ENCODE assay signal across 30 mouse cellular contexts in the genomic region with DNA sequence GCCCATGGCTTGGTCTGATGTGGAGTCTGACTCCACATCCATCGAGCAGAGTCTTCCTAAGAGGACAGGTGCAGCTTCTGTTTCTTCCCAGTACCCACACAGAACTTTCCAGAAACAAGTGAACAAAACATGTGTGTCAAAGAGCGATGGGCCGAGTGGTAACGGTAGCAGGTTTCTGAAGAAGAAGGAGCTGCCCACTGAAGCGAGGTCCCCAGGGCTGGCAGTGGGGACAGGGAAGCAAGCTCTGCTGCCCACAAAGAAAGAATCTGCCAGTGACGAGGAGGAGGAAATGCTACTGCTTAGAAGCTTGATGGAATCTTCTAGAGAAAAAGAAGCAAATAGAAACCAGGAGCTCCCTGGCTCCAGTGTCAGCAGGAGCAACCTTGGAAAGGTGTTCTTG. TPM values are rescaled to one million over a fixed set of nuclear protein-coding genes. Genes with fewer than 3 reads are reported as not detected.
DNase-seq lines count a peak whose midpoint lies in the region; ATAC-seq and TF ChIP-seq lines count a peak whose summit lies in the region.
"Had no signal": no experiment of that assay in that cellular context is flagged by ENCODE, and none has a peak within 500 bp of the region (broad histone marks: within the 10 kb centered on the region; RNA-seq: fewer than 3 reads in every experiment).

No protein-coding gene starts in this region.

- no peak overlapping the region for H3K9ac ChIP-seq in kidney, embryonic 15.5 days
- no peak overlapping the region for H3K9ac ChIP-seq in neural tube, embryonic 15.5 days (replicated peaks)
- no peak overlapping the region for H3K9ac ChIP-seq in hindbrain, embryonic 12.5 days
- H3K9ac ChIP-seq: embryonic facial prominence, embryonic 12.5 days; intestine, embryonic 15.5 days; limb, embryonic 12.5 days; liver, embryonic 14.5 days; lung, embryonic 14.5 days; midbrain, embryonic 12.5 days had no signal

- peaks cover 27% of the 10 kb centered on the region for H3K36me3 ChIP-seq in kidney, embryonic 15.5 days
- H3K36me3 ChIP-seq in neural tube, embryonic 15.5 days = peaks cover 14% of the 10 kb centered on the region
- peaks cover 45% of the 10 kb centered on the region for H3K36me3 ChIP-seq in G1E (replicated peaks)
- peaks cover 25% of the 10 kb centered on the region for H3K36me3 ChIP-seq in hindbrain, embryonic 12.5 days

- H3K9me3 ChIP-seq in kidney, embryonic 15.5 days (replicated peaks) = no peaks in the 10 kb centered on the region
- H3K9me3 ChIP-seq in neural tube, embryonic 15.5 days (replicated peaks) = no peaks in the 10 kb centered on the region
- no peaks in the 10 kb centered on the region for H3K9me3 ChIP-seq in G1E (replicated peaks)
- no peaks in the 10 kb centered on the region for H3K9me3 ChIP-seq in hindbrain, embryonic 12.5 days (replicated peaks)
- H3K9me3 ChIP-seq: embryonic facial prominence, embryonic 12.5 days; hindbrain, embryonic 10.5 days; intestine, embryonic 15.5 days; limb, embryonic 12.5 days; midbrain, embryonic 12.5 days had no signal

- DNase-seq in kidney, adult 11 months = no peak
- DNase-seq in neural tube, embryonic 10.5 days (ENCODE audit: extremely low spot score, low spot score) = no peak
- no peak for DNase-seq in G1E (ENCODE audit: low spot score)
- DNase-seq in adrenal gland, adult 18-20 months (ENCODE audit: low spot score in 2 of 2) = no peak
- DNase-seq: adrenal gland, postnatal 10 days; cerebellum, adult 9-11 months; embryo, embryonic 11 days; gastrocnemius, postnatal 14 days; heart, postnatal 14 days; kidney, adult 8-10 months; kidney, postnatal 10 days; layer of hippocampus, postnatal 36 days; lung, embryonic 14.5 days; lung, postnatal 14 days; right cerebral cortex, postnatal 14 days; thymus, postnatal 14 days had no signal

- no peak for TF ChIP-seq CTCF in G1E (IDR thresholded peaks at IDR 0.05; ENCODE audit: low read depth, low read length)

- 0 out of 2 replicates have a peak overlapping the region, but pooled peaks have one; percentile 7 for H3K4me2 ChIP-seq in kidney, embryonic 15.5 days
- H3K4me2 ChIP-seq in neural tube, embryonic 15.5 days = peak overlapping the region; percentile 15; the same call in 1 of the 2 replicates
- H3K4me2 ChIP-seq in hindbrain, embryonic 12.5 days (replicated peaks) = no peak overlapping the region

- H3K4me3 ChIP-seq in kidney, embryonic 15.5 days (replicated peaks) = no peak overlapping the region
- H3K4me3 ChIP-seq in neural tube, embryonic 15.5 days (replicated peaks) = no peak overlapping the region
- peak overlapping the region; percentile 55; the same call in 1 of the 2 replicates for H3K4me3 ChIP-seq in G1E (ENCODE audit: low read depth, low read length)
- H3K4me3 ChIP-seq in hindbrain, embryonic 12.5 days = no peak overlapping the region
- H3K4me3 ChIP-seq: embryonic facial prominence, embryonic 12.5 days; hindbrain, embryonic 10.5 days; intestine, embryonic 15.5 days; midbrain, embryonic 12.5 days had no signal

- 89% methylated on average over 6 of the region's 6 CpGs for WGBS in kidney, embryonic 15.5 days
- WGBS in neural tube, embryonic 15.5 days = 95% methylated on average over 6 of the region's 6 CpGs
- 96% methylated on average over 6 of the region's 6 CpGs for WGBS in hindbrain, embryonic 12.5 days

- peaks cover 19% of the 10 kb centered on the region for H3K4me1 ChIP-seq in kidney, embryonic 15.5 days
- H3K4me1 ChIP-seq in neural tube, embryonic 15.5 days = peaks cover 34% of the 10 kb centered on the region
- H3K4me1 ChIP-seq in G1E (ENCODE audit: insufficient read depth, low read depth, low read length) = peaks cover 43% of the 10 kb centered on the region
- peaks cover 8% of the 10 kb centered on the region; the same call in 1 of the 2 replicates for H3K4me1 ChIP-seq in hindbrain, embryonic 12.5 days
- H3K4me1 ChIP-seq: embryonic facial prominence, embryonic 12.5 days had no signal

- H3K27me3 ChIP-seq in kidney, embryonic 15.5 days = no peaks in the 10 kb centered on the region
- no peaks in the 10 kb centered on the region for H3K27me3 ChIP-seq in neural tube, embryonic 15.5 days (replicated peaks)
- H3K27me3 ChIP-seq in G1E (ENCODE audit: insufficient read depth, low read length) = 0 out of 2 replicates have a peak, but pooled peaks cover 3% of the 10 kb centered on the region
- no peaks in the 10 kb centered on the region for H3K27me3 ChIP-seq in hindbrain, embryonic 12.5 days
- H3K27me3 ChIP-seq: embryonic facial prominence, embryonic 12.5 days; intestine, embryonic 15.5 days; limb, embryonic 12.5 days; midbrain, embryonic 12.5 days had no signal

- no peak overlapping the region for H3K27ac ChIP-seq in kidney, embryonic 15.5 days
- H3K27ac ChIP-seq in neural tube, embryonic 15.5 days (replicated peaks) = no peak overlapping the region
- no peak overlapping the region for H3K27ac ChIP-seq in hindbrain, embryonic 12.5 days
- H3K27ac ChIP-seq: embryonic facial prominence, embryonic 12.5 days; hindbrain, embryonic 10.5 days; hindbrain, postnatal 0 days; intestine, embryonic 15.5 days; limb, embryonic 12.5 days; liver, embryonic 14.5 days; midbrain, embryonic 12.5 days had no signal

- ATAC-seq in kidney, embryonic 15.5 days (replicated peaks; ENCODE audit: low FRiP score) = no peak
- ATAC-seq in neural tube, embryonic 15.5 days (ENCODE audit: low FRiP score) = no peak
- ATAC-seq in G1E (ENCODE audit: extremely low read depth, insufficient number of reproducible peaks, low FRiP score, poor library complexity, severe bottlenecking) = no peak
- ATAC-seq in neutrophil, adult 5-6 weeks (ENCODE audit: extremely low read depth, insufficient number of reproducible peaks, low FRiP score, poor library complexity, severe bottlenecking) = peak; percentile 28; the same call in 1 of the 2 replicates
- ATAC-seq in hindbrain, embryonic 12.5 days (ENCODE audit: low FRiP score) = no peak
- ATAC-seq: activated CD4-positive, CD25-positive, alpha-beta regulatory T cell, adult 4 months; forebrain, embryonic 14.5 days; hindbrain, postnatal 0 days; intestine, embryonic 15.5 days had no signal

RNA-seq across cellular contexts. Expression of a gene that starts 1.4 kb away (rescaled TPM):
- 17.0 and 17.3 TPM in 2 replicates for polyA plus RNA-seq in kidney, embryonic 15.5 days (2015; fragmentation: Nextera tagmentation; extraction: Ambion mirVana)
- 16.3 and 17.0 TPM in 2 replicates for polyA plus RNA-seq in neural tube, embryonic 15.5 days (2015; fragmentation: Nextera tagmentation; extraction: Ambion mirVana)
- 10.8 and 17.2 TPM in 2 replicates for total RNA-seq in G1E (2014; fragmentation: Nextera tagmentation)
- 7.3 and 9.0 TPM in 2 replicates for total RNA-seq in G1E (2017)
- polyA plus RNA-seq in G1E (2012) = 3.9 and 5.0 TPM in 2 replicates
- 11.2 and 12.3 TPM in 2 replicates for total RNA-seq in neutrophil, adult 5-6 weeks (2017)
- polyA plus RNA-seq in hindbrain, embryonic 12.5 days (2016; fragmentation: Nextera tagmentation; extraction: Ambion mirVana) = 15.9 and 16.5 TPM in 2 replicates
- total RNA-seq in adrenal gland, adult 18-20 months (2021) = 10 to 100 TPM in 1 of 2 experiments, 1 to 10 TPM in 1; 6.6 to 10.5 TPM

RNA-seq across cellular contexts. Expression of a gene that starts 1.4 kb away (rescaled TPM):
- 1.5 and 1.9 TPM in 2 replicates for polyA plus RNA-seq in kidney, embryonic 15.5 days (2015; fragmentation: Nextera tagmentation; extraction: Ambion mirVana)
- polyA plus RNA-seq in neural tube, embryonic 15.5 days (2015; fragmentation: Nextera tagmentation; extraction: Ambion mirVana) = 0.99 and 1.3 TPM in 2 replicates
- total RNA-seq in G1E (2014; fragmentation: Nextera tagmentation) = 3.6 and 5.1 TPM in 2 replicates
- 0.58 and 0.87 TPM in 2 replicates for total RNA-seq in G1E (2017)
- polyA plus RNA-seq in G1E (2012) = 0.08 and 0.13 TPM in 2 replicates
- total RNA-seq in neutrophil, adult 5-6 weeks (2017) = 0.81 TPM in 1 of 2 replicates, not detected in the other
- 1.3 and 1.9 TPM in 2 replicates for polyA plus RNA-seq in hindbrain, embryonic 12.5 days (2016; fragmentation: Nextera tagmentation; extraction: Ambion mirVana)
- total RNA-seq in adrenal gland, adult 18-20 months (2021) = 1 to 10 TPM; 3.9 to 5.3 TPM
- polyA plus RNA-seq: small intestine, adult 2 months had no signal

RNA-seq across cellular contexts. Expression of a gene that starts 23.8 kb away (rescaled TPM):
- 58.4 and 64.1 TPM in 2 replicates for polyA plus RNA-seq in kidney, embryonic 15.5 days (2015; fragmentation: Nextera tagmentation; extraction: Ambion mirVana)
- 51.5 and 54.3 TPM in 2 replicates for polyA plus RNA-seq in neural tube, embryonic 15.5 days (2015; fragmentation: Nextera tagmentation; extraction: Ambion mirVana)
- total RNA-seq in G1E (2014; fragmentation: Nextera tagmentation) (95.7 and 110 TPM in 2 replicates), G1E (2017) (31.9 and 37.2 TPM in 2 replicates)
- 10.8 and 16.7 TPM in 2 replicates for polyA plus RNA-seq in G1E (2012)
- total RNA-seq in neutrophil, adult 5-6 weeks (2017) = 69.5 and 70.0 TPM in 2 replicates
- polyA plus RNA-seq in hindbrain, embryonic 12.5 days (2016; fragmentation: Nextera tagmentation; extraction: Ambion mirVana) = 74.3 and 74.5 TPM in 2 replicates
- 10 to 100 TPM; 48.5 to 54.1 TPM for total RNA-seq in adrenal gland, adult 18-20 months (2021)

RNA-seq across cellular contexts. Expression of a gene that starts 30.0 kb away (rescaled TPM):
- polyA plus RNA-seq in kidney, embryonic 15.5 days (2015; fragmentation: Nextera tagmentation; extraction: Ambion mirVana) = 71.5 and 77.2 TPM in 2 replicates
- polyA plus RNA-seq in neural tube, embryonic 15.5 days (2015; fragmentation: Nextera tagmentation; extraction: Ambion mirVana) = 41.2 and 52.0 TPM in 2 replicates
- total RNA-seq in G1E (2014; fragmentation: Nextera tagmentation) (142 and 187 TPM in 2 replicates), G1E (2017) (11.0 and 16.2 TPM in 2 replicates)
- polyA plus RNA-seq in G1E (2012) = 303 and 317 TPM in 2 replicates
- 21.0 and 22.2 TPM in 2 replicates for total RNA-seq in neutrophil, adult 5-6 weeks (2017)
- 66.5 and 75.3 TPM in 2 replicates for polyA plus RNA-seq in hindbrain, embryonic 12.5 days (2016; fragmentation: Nextera tagmentation; extraction: Ambion mirVana)
- total RNA-seq in adrenal gland, adult 18-20 months (2021) = 10 to 100 TPM; 61.8 to 62.5 TPM

RNA-seq across cellular contexts. Expression of a gene that starts 47.3 kb away (rescaled TPM):
- polyA plus RNA-seq in kidney, embryonic 15.5 days (2015; fragmentation: Nextera tagmentation; extraction: Ambion mirVana) = 18.9 and 21.5 TPM in 2 replicates
- 14.8 and 15.1 TPM in 2 replicates for polyA plus RNA-seq in neural tube, embryonic 15.5 days (2015; fragmentation: Nextera tagmentation; extraction: Ambion mirVana)
- total RNA-seq in G1E (2014; fragmentation: Nextera tagmentation) = 22.4 and 40.9 TPM in 2 replicates
- 22.7 and 24.5 TPM in 2 replicates for total RNA-seq in G1E (2017)
- 7.9 and 9.0 TPM in 2 replicates for polyA plus RNA-seq in G1E (2012)
- 55.1 and 65.8 TPM in 2 replicates for total RNA-seq in neutrophil, adult 5-6 weeks (2017)
- 22.2 and 27.8 TPM in 2 replicates for polyA plus RNA-seq in hindbrain, embryonic 12.5 days (2016; fragmentation: Nextera tagmentation; extraction: Ambion mirVana)
- total RNA-seq in adrenal gland, adult 18-20 months (2021) = 10 to 100 TPM; 39.9 to 41.5 TPM
